ENCODE assay signal across 14 mouse cellular contexts in genomic region chr9:36976596-36977362, GRCm38 (mm10).
DNase-seq lines count a peak whose midpoint lies in the region; ATAC-seq and TF ChIP-seq lines count a peak whose summit lies in the region.
"Had no signal": no experiment of that assay in that cellular context is flagged by ENCODE, and none has a peak within 500 bp of the region (broad histone marks: within the 10 kb centered on the region; RNA-seq: fewer than 3 reads in every experiment).

No protein-coding gene starts in this region.

- peaks cover 77% of the 10 kb centered on the region for H3K4me1 ChIP-seq in hindbrain, embryonic 10.5 days (replicated peaks)
- no peaks in the 10 kb centered on the region for H3K4me1 ChIP-seq in hindbrain, embryonic 16.5 days (ENCODE audit: control insufficient read depth, insufficient read depth, low read depth, low read length)
- H3K4me1 ChIP-seq in E14TG2a.4 (replicated peaks; ENCODE audit: low read depth, low read length): peaks cover 19% of the 10 kb centered on the region
- peaks cover 24% of the 10 kb centered on the region for H3K4me1 ChIP-seq in intestine, embryonic 14.5 days (replicated peaks; ENCODE audit: control insufficient read depth, insufficient read depth, low read length)
- H3K4me1 ChIP-seq: liver, embryonic 13.5 days had no signal

- H3K4me3 ChIP-seq in hindbrain, embryonic 10.5 days: no peak overlapping the region
- H3K4me3 ChIP-seq in hindbrain, embryonic 16.5 days (ENCODE audit: low read length): no peak overlapping the region
- H3K4me3 ChIP-seq in E14TG2a.4 (replicated peaks; ENCODE audit: low read length): no peak overlapping the region
- no peak overlapping the region for H3K4me3 ChIP-seq in intestine, embryonic 14.5 days (ENCODE audit: low read depth, low read length)
- H3K4me3 ChIP-seq: forebrain, embryonic 13.5 days; liver, embryonic 13.5 days; megakaryocyte, embryonic 14.5 days had no signal

- H3K4me2 ChIP-seq in hindbrain, embryonic 16.5 days (ENCODE audit: low read length): no peak overlapping the region
- no peak overlapping the region for H3K4me2 ChIP-seq in intestine, embryonic 14.5 days (ENCODE audit: low read length)
- H3K4me2 ChIP-seq: forebrain, embryonic 13.5 days; liver, embryonic 13.5 days had no signal

- H3K9ac ChIP-seq in hindbrain, embryonic 16.5 days (ENCODE audit: low read depth, low read length): no peak overlapping the region
- no peak overlapping the region for H3K9ac ChIP-seq in intestine, embryonic 14.5 days (ENCODE audit: low read length)
- H3K9ac ChIP-seq: forebrain, embryonic 13.5 days; liver, embryonic 13.5 days had no signal

- intact Hi-C loops in left cerebral cortex, postnatal 10 days (cut with DNase I): no loop called here

- no peak for DNase-seq in hindbrain, embryonic 10.5 days (ENCODE audit: low spot score)
- peak; percentile 62 for DNase-seq in R1 (ENCODE audit: low read depth, low spot score)
- no peak for DNase-seq in intestine, embryonic 14.5 days (ENCODE audit: low spot score)
- DNase-seq in retina, embryonic 14.5 days (ENCODE audit: low spot score): no peak
- no peak for DNase-seq in left cerebral cortex, postnatal 10 days (ENCODE audit: extremely low spot score in 1 of 2, low spot score in 2 of 2)
- no peak for DNase-seq in urinary bladder, postnatal 4 days (ENCODE audit: low spot score in 2 of 2)
- DNase-seq: heart, adult 18-20 months; kidney, adult 11 months; liver, embryonic 13.5 days had no signal

- no peak for ATAC-seq in hindbrain, embryonic 16.5 days
- peak; percentile 59; the same call in 1 of the 2 replicates for ATAC-seq in intestine, embryonic 14.5 days (replicated peaks; ENCODE audit: low FRiP score, low TSS enrichment, low read depth)
- ATAC-seq: forebrain, embryonic 13.5 days had no signal

- no peaks in the 10 kb centered on the region for H3K9me3 ChIP-seq in hindbrain, embryonic 10.5 days
- no peaks in the 10 kb centered on the region for H3K9me3 ChIP-seq in hindbrain, embryonic 16.5 days (ENCODE audit: control insufficient read depth, low read length)
- no peaks in the 10 kb centered on the region for H3K9me3 ChIP-seq in E14TG2a.4 (ENCODE audit: low read length)
- H3K9me3 ChIP-seq in intestine, embryonic 14.5 days (ENCODE audit: control insufficient read depth, low read length): no peaks in the 10 kb centered on the region
- H3K9me3 ChIP-seq: forebrain, embryonic 13.5 days; liver, embryonic 13.5 days; megakaryocyte, embryonic 14.5 days had no signal

- peak; percentile 41 for TF ChIP-seq CTCF in E14TG2a.4 (conservative IDR thresholded peaks at IDR 0.05; ENCODE audit: low read length)

- H3K27ac ChIP-seq in hindbrain, embryonic 10.5 days: peak overlapping the region; percentile 62
- H3K27ac ChIP-seq in hindbrain, embryonic 16.5 days (ENCODE audit: low read depth, low read length): no peak overlapping the region
- peak overlapping the region; percentile 16; the same call in 1 of the 2 replicates for H3K27ac ChIP-seq in intestine, embryonic 14.5 days (ENCODE audit: low read depth)
- H3K27ac ChIP-seq: forebrain, embryonic 13.5 days; liver, embryonic 13.5 days had no signal

- no peaks in the 10 kb centered on the region; the same call in 1 of the 2 replicates for H3K36me3 ChIP-seq in hindbrain, embryonic 10.5 days
- no peaks in the 10 kb centered on the region for H3K36me3 ChIP-seq in hindbrain, embryonic 16.5 days (ENCODE audit: control insufficient read depth, insufficient read depth, low read length)
- H3K36me3 ChIP-seq in E14TG2a.4 (ENCODE audit: insufficient read depth, low read length): no peaks in the 10 kb centered on the region
- no peaks in the 10 kb centered on the region for H3K36me3 ChIP-seq in intestine, embryonic 14.5 days (ENCODE audit: control insufficient read depth, insufficient read depth, low read length)
- H3K36me3 ChIP-seq: liver, embryonic 13.5 days had no signal

- H3K27me3 ChIP-seq in hindbrain, embryonic 10.5 days (ENCODE audit: insufficient read depth, poor library complexity, severe bottlenecking): no peaks in the 10 kb centered on the region
- H3K27me3 ChIP-seq in hindbrain, embryonic 16.5 days (replicated peaks; ENCODE audit: control insufficient read depth, insufficient read depth, low read length): no peaks in the 10 kb centered on the region
- peaks cover 22% of the 10 kb centered on the region for H3K27me3 ChIP-seq in E14TG2a.4 (ENCODE audit: insufficient read depth, low read length)
- H3K27me3 ChIP-seq in intestine, embryonic 14.5 days (replicated peaks; ENCODE audit: control insufficient read depth, insufficient read depth, low read length): no peaks in the 10 kb centered on the region
- H3K27me3 ChIP-seq: CH12.LX; forebrain, embryonic 13.5 days; liver, embryonic 13.5 days had no signal

- WGBS in hindbrain, embryonic 10.5 days: 48% methylated on average over 11 of the region's 11 CpGs
- WGBS in hindbrain, embryonic 16.5 days: 46% methylated on average over 11 of the region's 11 CpGs
- 25% methylated on average over 11 of the region's 11 CpGs for WGBS in intestine, embryonic 14.5 days
